Mouse (Mus musculus): ENCODE results near the gene Csf2rb.

GRCm38 (mm10) chr15:78302718-78303117 is 22.8 kb upstream of the Csf2rb start:
- no peak for TF ChIP-seq CTCF (IDR thresholded peaks at IDR 0.05; ENCODE audit: insufficient read depth, low read depth, low read length)
- no peak for TF ChIP-seq POLR2A (IDR thresholded peaks at IDR 0.05; ENCODE audit: insufficient read depth, low read depth, low read length)
